Mouse (Mus musculus): Measurements from ENCODE around the gene Kif6. TPM values are rescaled to one million over a fixed set of nuclear protein-coding genes. Genes with fewer than 3 reads are reported as not detected.

Gene Kif6
- polyA plus RNA-seq, 1 experiment, result not detected

- TF ChIP-seq GATA1 (IDR thresholded peaks at IDR 0.05; ENCODE audit: low read length), result no peak
These were observed 88.7 kb downstream of the Kif6 start for GRCm38 (mm10) chr17:49703492-49704249.

DNA sequence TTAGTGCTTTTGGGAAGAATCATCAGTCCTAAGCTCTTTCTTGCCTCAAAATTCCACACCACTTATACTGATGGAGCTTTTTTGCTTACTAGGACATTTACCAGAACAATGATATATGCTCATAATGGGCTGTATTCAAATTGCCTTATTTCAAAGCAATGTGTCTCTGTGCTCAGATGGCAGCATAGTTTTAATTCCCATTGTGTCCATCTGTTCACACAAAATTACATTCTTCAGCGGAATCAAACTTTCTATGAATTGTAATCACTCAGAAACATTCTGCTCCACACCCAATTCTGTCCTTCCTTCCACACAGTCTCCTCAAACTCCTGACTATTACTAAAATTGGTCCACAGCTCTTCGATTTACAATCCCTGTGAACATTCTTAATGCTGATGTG is 94.3 kb downstream of the Kif6 start:
- TF ChIP-seq GATA1 (IDR thresholded peaks at IDR 0.05; ENCODE audit: low read length), result no peak

- no peak for TF ChIP-seq GATA1 (IDR thresholded peaks at IDR 0.05; ENCODE audit: low read length)
These were observed 95.2 kb downstream of the Kif6 start for GRCm38 (mm10) chr17:49710101-49710630.

DNA sequence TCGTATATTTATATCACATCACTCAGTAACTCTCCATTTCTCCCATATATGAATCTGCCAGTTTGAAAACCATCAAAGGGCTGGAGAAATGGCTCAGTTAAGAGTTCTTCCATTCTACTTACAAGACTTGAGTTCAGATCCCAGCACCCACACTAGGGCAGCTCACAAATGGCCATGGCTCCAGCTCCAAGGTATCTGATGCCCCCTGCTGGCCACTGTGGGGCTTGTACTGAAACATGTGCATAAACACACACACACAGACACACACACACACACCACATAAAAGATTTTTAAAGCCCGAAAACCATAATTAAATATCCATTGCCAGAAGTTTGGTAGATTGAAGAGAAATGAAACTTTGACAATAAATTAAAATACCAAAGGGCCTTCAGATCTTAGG is 111.3 kb downstream of the Kif6 start:
- TF ChIP-seq GATA1 (IDR thresholded peaks at IDR 0.05; ENCODE audit: low read length), result no peak

- no peak for TF ChIP-seq GATA1 (IDR thresholded peaks at IDR 0.05; ENCODE audit: low read length)
These were observed 112.0 kb downstream of the Kif6 start for GRCm38 (mm10) chr17:49726976-49727375.

GRCm38 (mm10) chr17:49727428-49728045 is 112.6 kb downstream of the Kif6 start:
- no peak for TF ChIP-seq GATA1 (IDR thresholded peaks at IDR 0.05; ENCODE audit: low read length)

DNA sequence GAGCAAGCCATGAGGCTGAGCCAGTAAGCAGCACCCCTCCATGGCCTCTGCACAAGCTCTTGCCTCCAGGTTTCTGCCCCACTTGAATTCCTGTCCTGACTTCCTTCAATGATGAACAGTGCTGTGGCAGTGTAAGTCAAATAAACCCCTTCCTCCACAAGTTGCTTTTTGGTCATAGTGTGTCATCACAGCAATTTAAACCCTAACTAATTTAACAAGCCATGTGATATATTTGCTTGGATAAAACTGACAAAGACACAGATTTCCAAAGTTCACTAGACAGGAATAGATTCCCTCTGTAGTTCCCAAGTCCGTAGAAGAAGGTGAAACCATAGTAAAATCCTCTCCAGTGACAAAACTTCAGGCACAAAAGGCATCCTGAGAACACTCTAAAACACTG is 114.9 kb downstream of the Kif6 start:
- no peak for TF ChIP-seq GATA1 (IDR thresholded peaks at IDR 0.05; ENCODE audit: low read length)

DNA sequence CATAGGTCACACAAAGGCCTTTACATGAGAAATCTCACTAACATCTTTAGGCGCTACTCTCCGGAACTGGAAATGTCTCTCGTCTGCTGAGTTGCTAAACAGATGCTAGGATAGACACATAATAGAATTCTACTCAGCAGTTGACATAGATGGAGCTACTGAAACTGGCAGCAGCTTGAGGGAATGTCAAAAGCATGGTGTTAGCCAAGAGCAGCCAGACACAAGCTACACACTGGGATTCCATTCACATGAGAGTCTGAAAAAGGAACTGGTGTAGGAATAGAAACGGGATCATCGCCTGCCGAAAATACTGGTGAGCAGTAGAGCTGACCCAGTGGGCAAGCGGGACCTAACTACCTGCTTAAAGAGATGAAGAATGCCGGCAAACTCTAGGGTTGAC is 117.8 kb downstream of the Kif6 start:
- no peak for TF ChIP-seq GATA1 (IDR thresholded peaks at IDR 0.05; ENCODE audit: low read length)

DNA sequence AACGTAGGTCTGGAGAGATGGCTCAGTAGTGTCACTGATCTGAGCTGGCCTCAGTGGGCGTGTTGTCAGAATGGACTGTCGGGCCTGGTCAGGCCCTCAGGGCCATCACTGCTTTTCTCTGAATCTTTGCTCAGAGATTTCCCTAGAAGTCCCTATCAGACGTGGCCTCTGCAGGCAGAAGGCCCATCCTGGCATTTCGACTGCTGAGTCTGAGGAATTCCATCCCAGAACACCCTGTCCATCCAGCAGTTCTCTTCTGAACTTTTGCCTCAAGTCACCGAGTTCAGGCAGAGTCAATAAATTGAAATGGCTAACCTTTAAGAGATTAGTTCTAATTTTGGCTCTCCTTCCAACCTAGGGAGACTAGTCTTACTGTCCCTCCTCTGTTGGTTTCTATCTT is 119.1 kb downstream of the Kif6 start:
- no peak for TF ChIP-seq GATA1 (IDR thresholded peaks at IDR 0.05; ENCODE audit: low read length)

DNA sequence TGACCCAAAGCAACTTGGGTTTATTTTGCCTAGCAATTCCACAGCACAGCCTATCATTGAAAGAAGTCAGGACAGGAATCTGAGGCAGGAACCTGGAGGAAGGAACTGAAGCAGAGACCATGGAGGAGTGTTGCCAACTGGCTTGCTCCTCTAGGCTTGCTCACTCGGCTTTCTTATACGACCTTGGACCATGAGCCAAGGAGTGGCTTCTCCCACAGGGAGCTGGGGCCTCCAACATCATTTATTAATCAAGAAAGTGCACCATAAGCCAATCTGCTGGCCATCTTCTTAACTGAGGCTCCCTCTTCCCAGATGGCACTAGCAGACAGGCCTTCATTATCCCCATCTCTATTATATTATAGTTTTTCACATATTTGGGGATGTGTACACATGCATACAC is 119.8 kb downstream of the Kif6 start:
- TF ChIP-seq GATA1 (IDR thresholded peaks at IDR 0.05; ENCODE audit: low read length), result no peak

- no peak for TF ChIP-seq GATA1 (IDR thresholded peaks at IDR 0.05; ENCODE audit: low read length)
These were observed 121.4 kb downstream of the Kif6 start for GRCm38 (mm10) chr17:49736364-49736763.

GRCm38 (mm10) chr17:49737217-49737774 is 122.4 kb downstream of the Kif6 start:
- TF ChIP-seq GATA1 (IDR thresholded peaks at IDR 0.05; ENCODE audit: low read length), result no peak

DNA sequence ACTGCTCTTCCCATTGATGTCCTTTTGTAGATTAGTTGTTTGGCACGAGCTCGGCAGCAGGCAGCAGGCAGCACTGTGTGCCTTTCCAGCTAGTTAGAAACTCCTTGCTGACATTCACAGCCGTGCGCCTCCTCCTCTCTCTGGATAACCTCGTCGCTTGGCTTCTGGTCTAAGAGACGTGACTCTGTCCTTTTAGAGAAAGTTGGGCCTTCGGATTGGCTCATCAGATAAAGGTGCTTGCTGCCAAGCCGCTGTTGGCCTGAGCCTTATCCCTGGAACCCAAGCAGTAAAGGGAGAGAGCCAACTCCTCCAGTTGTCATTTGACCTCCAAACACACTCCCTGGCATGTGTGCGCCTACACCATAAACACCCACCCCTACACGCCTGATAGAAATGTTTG is 123.4 kb downstream of the Kif6 start:
- no peak for TF ChIP-seq GATA1 (IDR thresholded peaks at IDR 0.05; ENCODE audit: low read length)

- TF ChIP-seq GATA1 (IDR thresholded peaks at IDR 0.05; ENCODE audit: low read length), result no peak
These were observed 125.2 kb downstream of the Kif6 start for GRCm38 (mm10) chr17:49739896-49740679.

DNA sequence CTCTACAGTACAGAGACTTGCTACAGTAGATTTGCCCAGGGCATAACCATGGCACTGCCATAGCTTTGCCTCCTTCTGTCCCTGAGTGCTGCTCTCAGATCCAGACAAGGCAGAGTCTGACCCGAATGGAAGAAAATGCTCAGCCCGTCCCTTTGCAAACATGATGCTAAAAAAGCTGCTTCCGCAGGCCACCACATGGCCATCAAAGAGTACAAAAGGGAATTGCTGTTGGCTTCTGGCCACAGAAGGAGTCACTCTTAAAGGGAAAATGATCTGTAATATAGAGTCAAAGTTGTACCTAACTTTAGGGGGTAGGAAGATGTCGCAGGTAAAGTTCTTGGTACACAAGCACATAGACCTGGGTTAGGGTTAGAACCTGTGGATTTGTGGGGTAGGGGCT is 126.2 kb downstream of the Kif6 start:
- no peak for TF ChIP-seq GATA1 (IDR thresholded peaks at IDR 0.05; ENCODE audit: low read length)

- TF ChIP-seq GATA1 (IDR thresholded peaks at IDR 0.05; ENCODE audit: low read length), result no peak
These were observed 127.0 kb downstream of the Kif6 start for GRCm38 (mm10) chr17:49741927-49742326.

All from G1E-ER4 (cell line).